Mouse (Mus musculus): ENCODE results near the gene Lmntd1.

- TF ChIP-seq POLR2A (IDR thresholded peaks at IDR 0.05; ENCODE audit: low read depth, low read length) (no peak), CTCF (IDR thresholded peaks at IDR 0.05; ENCODE audit: extremely low read depth, insufficient read length, insufficient replicate concordance, low read depth, low read length) (no peak)
These were observed 144.7 kb downstream of the Lmntd1 start for GRCm38 (mm10) chr6:145469260-145469943.

Data from small intestine, adult 2 months (tissue).